ENCODE assay signal across 8 mouse cellular contexts in the genomic region with DNA sequence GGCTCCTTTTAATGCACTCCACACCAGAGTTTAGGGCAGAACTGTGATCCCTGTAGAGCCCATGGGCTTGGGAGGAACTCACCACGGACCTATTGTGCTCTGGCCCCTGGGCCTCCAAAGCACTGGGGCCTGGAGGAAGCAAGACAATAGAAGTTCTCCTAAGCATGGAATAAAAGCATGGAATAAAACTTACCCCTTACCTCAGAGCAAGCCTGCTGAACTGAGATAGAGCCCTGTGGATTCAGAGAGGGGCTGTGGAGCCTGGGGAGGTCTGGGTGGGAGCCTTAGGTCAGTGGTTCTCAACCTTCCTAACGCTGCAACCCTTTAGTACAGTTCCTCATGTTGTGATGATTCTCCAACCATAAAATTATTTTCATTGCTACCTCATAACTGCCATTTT. TPM values are rescaled to one million over a fixed set of nuclear protein-coding genes. Genes with fewer than 3 reads are reported as not detected.
DNase-seq lines count a peak whose midpoint lies in the region; ATAC-seq and TF ChIP-seq lines count a peak whose summit lies in the region.

A gene (minus strand): TSS at position 101 of the 400 bp plus-strand sequence.

- H3K9ac ChIP-seq in heart, embryonic 12.5 days = peak within 1 kb of the TSS; percentile 50; the same call in 1 of the 2 replicates

- intact Hi-C loops in left cerebral cortex, postnatal 10 days (cut with DNase I) = loop anchor here (10.0 kb wide), 1 partner anchor 108 kb away; a partner anchor contains a TSS

- ATAC-seq in heart, embryonic 12.5 days (ENCODE audit: insufficient number of reproducible peaks, low FRiP score) = no peak
- no peak for ATAC-seq in monocyte, adult 5-6 weeks (replicated peaks; ENCODE audit: insufficient number of reproducible peaks, low FRiP score, low TSS enrichment, poor library complexity, severe bottlenecking)

- TF ChIP-seq CTCF in lung, adult 2 months (IDR thresholded peaks at IDR 0.05; ENCODE audit: insufficient read depth, low read length) = no peak

- no peak for DNase-seq in lung, adult 2 months
- no peak for DNase-seq in lung, postnatal 36 days
- no peak for DNase-seq in embryonic facial prominence, embryonic 10.5 days (ENCODE audit: low spot score)
- no peak for DNase-seq in left cerebral cortex, postnatal 10 days (ENCODE audit: extremely low spot score in 1 of 2, low spot score in 2 of 2)
- DNase-seq in Muller cell, postnatal 12 days (ENCODE audit: inconsistent ontology term) = no peak
- DNase-seq in spleen, postnatal 10 days (ENCODE audit: low spot score in 2 of 2) = no peak

- H3K27me3 ChIP-seq in embryonic facial prominence, embryonic 10.5 days (replicated peaks; ENCODE audit: low read depth, poor library complexity, severe bottlenecking) = peaks cover 14% of the 10 kb centered on the region; the same call in 1 of the 2 replicates
- 0 out of 2 replicates have a peak, but pooled peaks cover 9% of the 10 kb centered on the region for H3K27me3 ChIP-seq in heart, embryonic 12.5 days (replicated peaks)

- peak within 1 kb of the TSS; percentile 72 for H3K27ac ChIP-seq in embryonic facial prominence, embryonic 10.5 days (replicated peaks)
- no peak within 1 kb of the TSS for H3K27ac ChIP-seq in heart, embryonic 12.5 days (ENCODE audit: poor library complexity, severe bottlenecking)

- H3K4me1 ChIP-seq in lung, adult 2 months (ENCODE audit: control insufficient read depth, insufficient read depth, low read length) = peaks cover 8% of the 10 kb centered on the region; the same call in 1 of the 2 replicates
- peaks cover 50% of the 10 kb centered on the region for H3K4me1 ChIP-seq in embryonic facial prominence, embryonic 10.5 days
- peaks cover 56% of the 10 kb centered on the region for H3K4me1 ChIP-seq in heart, embryonic 12.5 days (replicated peaks)

- 68% methylated on average over 2 of the region's 2 CpGs for WGBS in lung, adult 2 months
- 67% methylated on average over 2 of the region's 2 CpGs for WGBS in embryonic facial prominence, embryonic 10.5 days
- 64% methylated on average over 2 of the region's 2 CpGs for WGBS in heart, embryonic 12.5 days

- H3K36me3 ChIP-seq in embryonic facial prominence, embryonic 10.5 days (replicated peaks) = no peaks in the 10 kb centered on the region
- H3K36me3 ChIP-seq in heart, embryonic 12.5 days = peaks cover 13% of the 10 kb centered on the region

- no peak for TF ChIP-seq POLR2A in lung, adult 2 months (IDR thresholded peaks at IDR 0.05; ENCODE audit: borderline replicate concordance, extremely low read depth, low read depth, low read length)

- H3K9me3 ChIP-seq in embryonic facial prominence, embryonic 10.5 days = no peaks in the 10 kb centered on the region
- H3K9me3 ChIP-seq in heart, embryonic 12.5 days (replicated peaks) = no peaks in the 10 kb centered on the region

- peak within 1 kb of the TSS; percentile 81 for H3K4me3 ChIP-seq in lung, adult 2 months (replicated peaks; ENCODE audit: extremely low read depth, low read depth, low read length)
- H3K4me3 ChIP-seq in embryonic facial prominence, embryonic 10.5 days = peak within 1 kb of the TSS; percentile 31; the same call in 1 of the 2 replicates
- H3K4me3 ChIP-seq in heart, embryonic 12.5 days = no peak within 1 kb of the TSS

- H3K4me2 ChIP-seq in heart, embryonic 12.5 days = peak within 1 kb of the TSS; percentile 48

RNA-seq across cellular contexts. Expression of the gene that starts here (rescaled TPM):
- polyA plus RNA-seq in lung, adult 2 months (2012; rRNA removed) = 412 and 458 TPM in 2 replicates
- 476 and 493 TPM in 2 replicates for polyA plus RNA-seq in embryonic facial prominence, embryonic 10.5 days (2016; fragmentation: Nextera tagmentation; extraction: Ambion mirVana)
- polyA plus RNA-seq in heart, embryonic 12.5 days (2016; fragmentation: Nextera tagmentation; extraction: Ambion mirVana) = 446 and 471 TPM in 2 replicates
- 100 to 1,000 TPM; 412 to 432 TPM for total RNA-seq in left cerebral cortex, postnatal 10 days (2021)
- total RNA-seq in monocyte, adult 5-6 weeks (2017) = 88.8 to 157 TPM (median 111 TPM) in 3 replicates
